Comparison of ENCODE assay signal across 9 mouse cellular contexts in the genomic region with DNA sequence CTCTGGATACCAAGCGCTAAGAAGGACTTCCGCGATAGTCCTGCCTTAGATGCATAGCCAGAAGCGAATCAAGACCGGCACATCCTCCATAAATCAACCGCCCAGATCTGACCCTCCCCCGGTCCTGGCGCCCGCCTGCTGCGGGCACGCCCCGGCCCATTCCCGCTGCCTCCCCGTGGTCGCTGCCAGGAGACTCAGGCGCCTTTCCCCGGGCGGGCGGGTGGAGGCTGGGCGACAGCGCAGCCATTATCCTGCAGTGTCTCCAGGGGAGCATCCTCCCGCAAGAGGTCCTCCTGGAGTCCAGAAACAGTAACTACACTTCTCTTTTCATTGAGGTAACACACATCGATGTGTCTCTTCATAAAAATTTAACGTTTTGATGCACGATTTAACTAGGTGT. TPM values are rescaled to one million over a fixed set of nuclear protein-coding genes. Genes with fewer than 3 reads are reported as not detected.
A peak's percentile ranks its signal among the peaks of the same experiment; 100 is the strongest.
DNase-seq lines count a peak whose midpoint lies in the region; ATAC-seq lines count a peak whose summit lies in the region.
"Had no signal": no experiment of that assay in that cellular context is flagged by ENCODE, and none has a peak within 500 bp of the region (broad histone marks: within the 10 kb centered on the region; RNA-seq: fewer than 3 reads in every experiment).

No protein-coding gene starts in this region.

- no peaks in the 10 kb centered on the region for H3K36me3 ChIP-seq in erythroblast, embryonic 14.5 days (ENCODE audit: control insufficient read depth)
- no peaks in the 10 kb centered on the region for H3K36me3 ChIP-seq in heart, embryonic 12.5 days
- H3K36me3 ChIP-seq in kidney, embryonic 14.5 days (ENCODE audit: control insufficient read depth, insufficient read depth, low read length), result no peaks in the 10 kb centered on the region
- H3K36me3 ChIP-seq in midbrain, embryonic 16.5 days (ENCODE audit: control insufficient read depth, insufficient read depth, low read length), result no peaks in the 10 kb centered on the region

- peaks cover 8% of the 10 kb centered on the region for H3K27me3 ChIP-seq in erythroblast, embryonic 14.5 days (ENCODE audit: control insufficient read depth)
- 0 out of 2 replicates have a peak, but pooled peaks cover 8% of the 10 kb centered on the region for H3K27me3 ChIP-seq in heart, embryonic 12.5 days (replicated peaks)
- H3K27me3 ChIP-seq in kidney, embryonic 14.5 days (ENCODE audit: control insufficient read depth, insufficient read depth, low read length), result 0 out of 2 replicates have a peak, but pooled peaks cover 4% of the 10 kb centered on the region
- no peaks in the 10 kb centered on the region for H3K27me3 ChIP-seq in midbrain, embryonic 16.5 days (ENCODE audit: control insufficient read depth, insufficient read depth, low read depth, low read length)

- WGBS in heart, embryonic 12.5 days, result 3% methylated on average over 25 of the region's 25 CpGs
- WGBS in kidney, embryonic 14.5 days, result 2% methylated on average over 25 of the region's 25 CpGs
- WGBS in midbrain, embryonic 16.5 days, result 2% methylated on average over 25 of the region's 25 CpGs

- H3K9me3 ChIP-seq in erythroblast, embryonic 14.5 days (ENCODE audit: control insufficient read depth, low read length), result no peaks in the 10 kb centered on the region; the same call in 1 of the 2 replicates
- peaks cover 2% of the 10 kb centered on the region; the same call in 1 of the 2 replicates for H3K9me3 ChIP-seq in heart, embryonic 12.5 days (replicated peaks)
- H3K9me3 ChIP-seq in kidney, embryonic 14.5 days (ENCODE audit: control insufficient read depth, low read length), result no peaks in the 10 kb centered on the region
- no peaks in the 10 kb centered on the region for H3K9me3 ChIP-seq in midbrain, embryonic 16.5 days (replicated peaks; ENCODE audit: control insufficient read depth, low read length, poor library complexity, severe bottlenecking)

- H3K4me3 ChIP-seq in erythroblast, embryonic 14.5 days (replicated peaks), result peak overlapping the region; percentile 50
- peak overlapping the region; percentile 44 for H3K4me3 ChIP-seq in heart, embryonic 12.5 days
- peak overlapping the region; percentile 33 for H3K4me3 ChIP-seq in kidney, embryonic 14.5 days (ENCODE audit: low read length)
- H3K4me3 ChIP-seq in midbrain, embryonic 16.5 days (ENCODE audit: low read depth, low read length), result peak overlapping the region; percentile 40

- no peak overlapping the region for H3K27ac ChIP-seq in heart, embryonic 12.5 days (ENCODE audit: poor library complexity, severe bottlenecking)
- H3K27ac ChIP-seq in kidney, embryonic 14.5 days (ENCODE audit: low read depth, low read length), result no peak overlapping the region
- no peak overlapping the region for H3K27ac ChIP-seq in midbrain, embryonic 16.5 days (ENCODE audit: low read length)
- H3K27ac ChIP-seq: macrophage had no signal

- H3K4me2 ChIP-seq in heart, embryonic 12.5 days, result peak overlapping the region; percentile 72
- peak overlapping the region; percentile 64 for H3K4me2 ChIP-seq in kidney, embryonic 14.5 days (replicated peaks; ENCODE audit: low read depth, low read length)
- peak overlapping the region; percentile 72 for H3K4me2 ChIP-seq in midbrain, embryonic 16.5 days (ENCODE audit: low read length)

- peak overlapping the region; percentile 61 for H3K9ac ChIP-seq in heart, embryonic 12.5 days
- peak overlapping the region; percentile 46; the same call in 1 of the 2 replicates for H3K9ac ChIP-seq in kidney, embryonic 14.5 days (ENCODE audit: low read depth, low read length)
- peak overlapping the region; percentile 69 for H3K9ac ChIP-seq in midbrain, embryonic 16.5 days (ENCODE audit: low read depth, low read length)

- H3K4me1 ChIP-seq in erythroblast, embryonic 14.5 days (ENCODE audit: control insufficient read depth), result peaks cover 16% of the 10 kb centered on the region
- no peaks in the 10 kb centered on the region for H3K4me1 ChIP-seq in heart, embryonic 12.5 days (replicated peaks)
- no peaks in the 10 kb centered on the region for H3K4me1 ChIP-seq in kidney, embryonic 14.5 days (ENCODE audit: control insufficient read depth, insufficient read depth, low read length)
- H3K4me1 ChIP-seq in midbrain, embryonic 16.5 days (ENCODE audit: control insufficient read depth, insufficient read depth, low read length), result peaks cover 4% of the 10 kb centered on the region; the same call in 1 of the 2 replicates

- DNase-seq in spleen, adult 18-20 months, result peak; percentile 7 to 22
- no peak for DNase-seq in spleen, adult 12 weeks (ENCODE audit: low spot score)
- peak; percentile 71 for DNase-seq in liver
- DNase-seq in spleen, postnatal 10 days (ENCODE audit: low spot score in 2 of 2), result peak; percentile 27 to 55

- peak; percentile 45; the same call in 1 of the 2 replicates for ATAC-seq in heart, embryonic 12.5 days (ENCODE audit: insufficient number of reproducible peaks, low FRiP score)
- peak; percentile 91 for ATAC-seq in kidney, embryonic 14.5 days (ENCODE audit: low FRiP score, low TSS enrichment)
- ATAC-seq in midbrain, embryonic 16.5 days, result no peak

RNA-seq across cellular contexts. Expression of a gene that starts 28.5 kb away (rescaled TPM):
- polyA plus RNA-seq in erythroblast, embryonic 14.5 days (2012), result 0.04 and 0.08 TPM in 2 replicates
- 11.1 and 11.8 TPM in 2 replicates for polyA plus RNA-seq in heart, embryonic 12.5 days (2016; fragmentation: Nextera tagmentation; extraction: Ambion mirVana)
- 7.9 and 13.3 TPM in 2 replicates for polyA plus RNA-seq in kidney, embryonic 14.5 days (2014; fragmentation: Nextera tagmentation; extraction: Ambion mirVana)
- polyA plus RNA-seq in midbrain, embryonic 16.5 days (2015; fragmentation: Nextera tagmentation; extraction: Ambion mirVana), result 23.2 and 23.4 TPM in 2 replicates

RNA-seq across cellular contexts. Expression of a gene that starts 34.2 kb away (rescaled TPM):
- 0.02 TPM in 1 of 2 replicates, not detected in the other for polyA plus RNA-seq in erythroblast, embryonic 14.5 days (2012)
- 5.7 and 5.9 TPM in 2 replicates for polyA plus RNA-seq in heart, embryonic 12.5 days (2016; fragmentation: Nextera tagmentation; extraction: Ambion mirVana)
- 2.3 and 3.1 TPM in 2 replicates for polyA plus RNA-seq in kidney, embryonic 14.5 days (2014; fragmentation: Nextera tagmentation; extraction: Ambion mirVana)
- polyA plus RNA-seq in midbrain, embryonic 16.5 days (2015; fragmentation: Nextera tagmentation; extraction: Ambion mirVana), result 19.1 and 19.6 TPM in 2 replicates
- polyA plus RNA-seq: macrophage had no signal

RNA-seq across cellular contexts. Expression of a gene that starts 54.9 kb away (rescaled TPM):
- 87.8 and 92.9 TPM in 2 replicates for polyA plus RNA-seq in erythroblast, embryonic 14.5 days (2012)
- polyA plus RNA-seq in heart, embryonic 12.5 days (2016; fragmentation: Nextera tagmentation; extraction: Ambion mirVana), result 25.6 and 26.8 TPM in 2 replicates
- 20.5 and 23.3 TPM in 2 replicates for polyA plus RNA-seq in kidney, embryonic 14.5 days (2014; fragmentation: Nextera tagmentation; extraction: Ambion mirVana)
- polyA plus RNA-seq in midbrain, embryonic 16.5 days (2015; fragmentation: Nextera tagmentation; extraction: Ambion mirVana), result 31.5 and 34.7 TPM in 2 replicates
